Mouse (Mus musculus) kidney, postnatal 25 days (tissue): ENCODE measurements at regions not wholly inside any gene's neighbourhood (a gene's known extent, or its start where the extent isn't known, plus 50 kb on each side); places are given as distances from the start of the nearest gene placed in this dataset.

Experiments used
- DNase-seq, 2 experiments: peaks; one replicate each; pipeline ENCODE4 v3.0.0; 2021; ENCODE audit warnings: mixed read lengths in 2 of 2

GRCm38 (mm10) chr14:76964046-76964445 lies 72.5 kb upstream of the Ccdc122 start:
- DNase-seq = no peak

- no peak for DNase-seq
These were observed 77.7 kb upstream of the Ccdc122 start for GRCm38 (mm10) chr14:76958875-76959274.

GRCm38 (mm10) chr14:76957136-76957535 lies 79.4 kb upstream of the Ccdc122 start:
- no peak for DNase-seq

- DNase-seq = no peak
These were observed 83.4 kb upstream of the Ccdc122 start for GRCm38 (mm10) chr14:76953171-76953570.

- DNase-seq = peak in 1 of 2 experiments; percentile 68
These were observed 85.1 kb upstream of the Ccdc122 start for GRCm38 (mm10) chr14:76951450-76951849.

- DNase-seq = peak in 1 of 2 experiments; percentile 11
These were observed 87.2 kb upstream of the Ccdc122 start for GRCm38 (mm10) chr14:76949388-76949787.

- peak; percentile 34 to 69 for DNase-seq
These were observed 87.6 kb upstream of the Ccdc122 start for GRCm38 (mm10) chr14:76948948-76949347.

- DNase-seq = no peak
These were observed 88.1 kb upstream of the Ccdc122 start for GRCm38 (mm10) chr14:76948481-76948880.

- DNase-seq = peak; percentile 16 to 48
These were observed 89.4 kb upstream of the Ccdc122 start for GRCm38 (mm10) chr14:76947148-76947547.

- peak; percentile 79 to 83 for DNase-seq
These were observed 90.9 kb upstream of the Ccdc122 start for GRCm38 (mm10) chr14:76945626-76946025.

GRCm38 (mm10) chr14:76941474-76942212 lies 94.9 kb upstream of the Ccdc122 start:
- peak; percentile 25 to 55 for DNase-seq

GRCm38 (mm10) chr14:76940507-76940906 lies 96.1 kb upstream of the Ccdc122 start:
- DNase-seq = no peak

- DNase-seq = peak; percentile 65 to 75
These were observed 99.9 kb upstream of the Ccdc122 start for GRCm38 (mm10) chr14:76936671-76937070.

GRCm38 (mm10) chr14:76936051-76936450 lies 100.5 kb upstream of the Ccdc122 start:
- DNase-seq = peak; percentile 28 to 55

GRCm38 (mm10) chr14:76935453-76935852 lies 101.1 kb upstream of the Ccdc122 start:
- DNase-seq = no peak

- DNase-seq = peak; percentile 39 to 82
These were observed 103.7 kb upstream of the Ccdc122 start for GRCm38 (mm10) chr14:76932890-76933289.

- DNase-seq = no peak
These were observed 105.2 kb upstream of the Ccdc122 start for GRCm38 (mm10) chr14:76931398-76931797.

GRCm38 (mm10) chr14:76929562-76929961 lies 107.0 kb upstream of the Ccdc122 start:
- DNase-seq = no peak

- no peak for DNase-seq
These were observed 107.9 kb upstream of the Ccdc122 start for GRCm38 (mm10) chr14:76928706-76929105.

- DNase-seq = peak; percentile 41 to 90
These were observed 109.2 kb upstream of the Ccdc122 start for GRCm38 (mm10) chr14:76927245-76927806.

GRCm38 (mm10) chr14:76926416-76926815 lies 110.2 kb upstream of the Ccdc122 start:
- DNase-seq = peak; percentile 37 to 81

GRCm38 (mm10) chr14:76922399-76922939 lies 114.1 kb upstream of the Ccdc122 start:
- no peak for DNase-seq

GRCm38 (mm10) chr14:76918091-76918490 lies 118.5 kb upstream of the Ccdc122 start:
- DNase-seq = no peak
